Mouse (Mus musculus): ENCODE measurements around the gene Gnb1l. TPM values are rescaled to one million over a fixed set of nuclear protein-coding genes. Genes with fewer than 3 reads are reported as not detected.

Gene Gnb1l
- polyA plus RNA-seq, 1 experiment, result 11.3 TPM

DNA sequence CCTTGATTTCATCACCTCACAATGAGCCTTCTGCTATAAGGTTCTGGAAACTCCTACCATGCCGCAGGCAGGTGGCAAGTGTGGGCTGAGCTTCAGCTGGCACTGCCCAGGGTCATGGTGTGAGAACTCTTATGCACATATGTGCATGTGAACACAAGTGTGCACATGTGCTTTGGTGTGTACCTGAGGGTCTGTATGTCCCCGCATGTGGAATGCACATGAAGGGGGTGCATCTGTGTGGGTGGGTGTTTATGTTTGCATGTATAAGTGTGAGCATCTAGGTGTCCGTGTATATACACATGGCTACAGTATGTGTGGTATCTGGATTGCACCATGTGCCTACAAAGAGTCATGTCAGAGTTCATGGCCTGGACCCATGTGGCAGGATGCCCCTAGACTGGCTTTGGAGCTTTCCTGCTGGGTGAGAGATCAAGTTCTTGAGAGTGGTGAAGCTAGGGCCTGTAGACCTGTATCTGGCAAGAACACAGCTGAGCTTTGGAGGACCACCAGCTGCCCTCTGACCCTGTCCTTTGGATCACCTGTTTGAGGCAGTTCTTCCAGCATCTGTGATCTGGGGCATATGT lies 39.0 kb downstream of the Gnb1l start:
- TF ChIP-seq CTCF (IDR thresholded peaks at IDR 0.05; ENCODE audit: control insufficient read depth, insufficient read depth, low read length) (no peak), POLR2A (IDR thresholded peaks at IDR 0.05; ENCODE audit: borderline replicate concordance, control insufficient read depth, low read depth, low read length) (no peak)
- no peak overlapping the region for H3K4me3 ChIP-seq (replicated peaks; ENCODE audit: control insufficient read depth, low read depth, low read length)
- 86% methylated on average over 3 of the region's 3 CpGs for WGBS

GRCm38 (mm10) chr16:18539281-18539680 lies 40.8 kb downstream of the Gnb1l start:
- WGBS, result 78% methylated on average over 6 of the region's 6 CpGs

More for the DNA sequence above, 39.0 kb downstream of the Gnb1l start:
- no peak overlapping the region for H3K27ac ChIP-seq (ENCODE audit: control insufficient read depth, insufficient read depth, low read depth, low read length, poor library complexity)
- H3K4me1 ChIP-seq (ENCODE audit: control insufficient read depth, insufficient read depth, low read length), result no peaks in the 10 kb centered on the region

GRCm38 (mm10) chr16:18543151-18543829 lies 44.8 kb downstream of the Gnb1l start:
- no peak overlapping the region for H3K4me3 ChIP-seq (replicated peaks; ENCODE audit: control insufficient read depth, low read depth, low read length)
- WGBS, result 78% methylated on average over 8 of the region's 8 CpGs
- no peak overlapping the region for H3K27ac ChIP-seq (ENCODE audit: control insufficient read depth, insufficient read depth, low read depth, low read length, poor library complexity)
- H3K4me1 ChIP-seq (ENCODE audit: control insufficient read depth, insufficient read depth, low read length), result no peaks in the 10 kb centered on the region
- TF ChIP-seq POLR2A (IDR thresholded peaks at IDR 0.05; ENCODE audit: borderline replicate concordance, control insufficient read depth, low read depth, low read length), result no peak
- TF ChIP-seq CTCF (IDR thresholded peaks at IDR 0.05; ENCODE audit: control insufficient read depth, insufficient read depth, low read length), result no peak

More at GRCm38 (mm10) chr16:18539281-18539680, 40.8 kb downstream of the Gnb1l start:
- no peak overlapping the region for H3K4me3 ChIP-seq (replicated peaks; ENCODE audit: control insufficient read depth, low read depth, low read length)
- H3K4me1 ChIP-seq (ENCODE audit: control insufficient read depth, insufficient read depth, low read length), result no peaks in the 10 kb centered on the region
- no peak overlapping the region for H3K27ac ChIP-seq (ENCODE audit: control insufficient read depth, insufficient read depth, low read depth, low read length, poor library complexity)
- TF ChIP-seq CTCF (IDR thresholded peaks at IDR 0.05; ENCODE audit: control insufficient read depth, insufficient read depth, low read length), result no peak
- no peak for TF ChIP-seq POLR2A (IDR thresholded peaks at IDR 0.05; ENCODE audit: borderline replicate concordance, control insufficient read depth, low read depth, low read length)

- WGBS, result 82% methylated on average over 5 of the region's 5 CpGs
- TF ChIP-seq POLR2A (IDR thresholded peaks at IDR 0.05; ENCODE audit: borderline replicate concordance, control insufficient read depth, low read depth, low read length) (no peak), CTCF (IDR thresholded peaks at IDR 0.05; ENCODE audit: control insufficient read depth, insufficient read depth, low read length) (no peak)
- Histone ChIP-seq H3K4me1 (ENCODE audit: control insufficient read depth, insufficient read depth, low read length) (no peaks in the 10 kb centered on the region), H3K27ac (ENCODE audit: control insufficient read depth, insufficient read depth, low read depth, low read length, poor library complexity) (no peak overlapping the region), H3K4me3 (replicated peaks; ENCODE audit: control insufficient read depth, low read depth, low read length) (no peak overlapping the region)
Observed at GRCm38 (mm10) chr16:18547891-18548290, 49.4 kb downstream of the Gnb1l start.

GRCm38 (mm10) chr16:18551604-18552003 lies 53.1 kb downstream of the Gnb1l start:
- Histone ChIP-seq H3K27ac (ENCODE audit: control insufficient read depth, insufficient read depth, low read depth, low read length, poor library complexity) (no peak overlapping the region), H3K4me3 (replicated peaks; ENCODE audit: control insufficient read depth, low read depth, low read length) (no peak overlapping the region), H3K4me1 (ENCODE audit: control insufficient read depth, insufficient read depth, low read length) (no peaks in the 10 kb centered on the region)
- 78% methylated on average over 9 of the region's 9 CpGs for WGBS
- no peak for TF ChIP-seq CTCF (IDR thresholded peaks at IDR 0.05; ENCODE audit: control insufficient read depth, insufficient read depth, low read length)
- TF ChIP-seq POLR2A (IDR thresholded peaks at IDR 0.05; ENCODE audit: borderline replicate concordance, control insufficient read depth, low read depth, low read length), result no peak

- WGBS, result 86% methylated on average over 11 of the region's 11 CpGs
- Histone ChIP-seq H3K27ac (ENCODE audit: control insufficient read depth, insufficient read depth, low read depth, low read length, poor library complexity) (no peak overlapping the region), H3K4me1 (ENCODE audit: control insufficient read depth, insufficient read depth, low read length) (no peaks in the 10 kb centered on the region), H3K4me3 (replicated peaks; ENCODE audit: control insufficient read depth, low read depth, low read length) (no peak overlapping the region)
- no peak for TF ChIP-seq CTCF (IDR thresholded peaks at IDR 0.05; ENCODE audit: control insufficient read depth, insufficient read depth, low read length)
- no peak for TF ChIP-seq POLR2A (IDR thresholded peaks at IDR 0.05; ENCODE audit: borderline replicate concordance, control insufficient read depth, low read depth, low read length)
Observed at GRCm38 (mm10) chr16:18552106-18552710, 53.7 kb downstream of the Gnb1l start.

DNA sequence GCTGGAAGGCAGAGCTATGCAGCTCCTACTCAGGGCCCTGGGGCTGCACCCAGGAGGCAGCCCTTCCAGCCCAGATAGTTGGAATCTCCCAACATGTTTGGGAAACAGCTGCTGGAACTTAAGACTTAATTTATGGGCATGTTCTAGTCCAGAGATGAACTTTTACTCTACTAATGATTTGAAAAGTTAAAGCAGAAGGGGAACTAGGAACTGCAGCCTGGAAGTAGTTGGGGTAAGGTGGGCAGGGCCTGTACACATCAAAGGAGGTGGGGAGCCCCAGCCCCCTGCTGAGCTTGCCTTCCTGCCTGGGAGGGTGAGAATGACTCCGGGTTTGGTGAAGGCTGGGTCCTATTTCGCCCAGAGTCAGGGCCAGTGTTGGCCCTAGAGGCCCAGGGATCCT lies 56.2 kb downstream of the Gnb1l start:
- TF ChIP-seq POLR2A (IDR thresholded peaks at IDR 0.05; ENCODE audit: borderline replicate concordance, control insufficient read depth, low read depth, low read length), result no peak
- no peak for TF ChIP-seq CTCF (IDR thresholded peaks at IDR 0.05; ENCODE audit: control insufficient read depth, insufficient read depth, low read length)
- WGBS, result 37% methylated on average over 2 of the region's 2 CpGs
- H3K27ac ChIP-seq (ENCODE audit: control insufficient read depth, insufficient read depth, low read depth, low read length, poor library complexity), result no peak overlapping the region

GRCm38 (mm10) chr16:18555235-18555935 lies 56.9 kb downstream of the Gnb1l start:
- no peaks in the 10 kb centered on the region for H3K4me1 ChIP-seq (ENCODE audit: control insufficient read depth, insufficient read depth, low read length)
- H3K4me3 ChIP-seq (replicated peaks; ENCODE audit: control insufficient read depth, low read depth, low read length), result no peak overlapping the region
- 85% methylated on average over 17 of the region's 17 CpGs for WGBS
- TF ChIP-seq CTCF (IDR thresholded peaks at IDR 0.05; ENCODE audit: control insufficient read depth, insufficient read depth, low read length) (no peak), POLR2A (IDR thresholded peaks at IDR 0.05; ENCODE audit: borderline replicate concordance, control insufficient read depth, low read depth, low read length) (no peak)
- no peak overlapping the region for H3K27ac ChIP-seq (ENCODE audit: control insufficient read depth, insufficient read depth, low read depth, low read length, poor library complexity)

More for the DNA sequence above, 56.2 kb downstream of the Gnb1l start:
- Histone ChIP-seq H3K4me3 (replicated peaks; ENCODE audit: control insufficient read depth, low read depth, low read length) (no peak overlapping the region), H3K4me1 (ENCODE audit: control insufficient read depth, insufficient read depth, low read length) (no peaks in the 10 kb centered on the region)

Measured in bone marrow, adult 2 months (tissue).